Mouse (Mus musculus): ENCODE results near the gene Ptpn1. TPM values are rescaled to one million over a fixed set of nuclear protein-coding genes. Genes with fewer than 3 reads are reported as not detected.

The Ptpn1 gene
- 65.7 TPM for polyA plus RNA-seq (2014; fragmentation: Illumina TruSeq; extraction: RNeasy Lipid Tissue Mini Kit (QIAGEN cat#74804); ENCODE audit: low read depth, low replicate concordance)

GRCm38 (mm10) chr2:167931985-167932726 is at the start of gene Ptpn1:
Gene Ptpn1, plus strand, starts transcription at chr2:167932057.

GRCm38 (mm10) chr2:168009936-168010668 is 78.2 kb downstream of the Ptpn1 start, which contains the start of gene Ripor3:
Gene Ripor3, minus strand, starts transcription at chr2:168010618.

Other genes starting within 250 kb of the Ptpn1 start
- gene Cebpb, start 243.1 kb upstream of the Ptpn1 start, polyA plus RNA-seq (2014; fragmentation: Illumina TruSeq; extraction: RNeasy Lipid Tissue Mini Kit (QIAGEN cat#74804); ENCODE audit: low read depth, low replicate concordance): 0.59 TPM
- gene Tmem189, start 242.2 kb upstream of the Ptpn1 start, polyA plus RNA-seq (2014; fragmentation: Illumina TruSeq; extraction: RNeasy Lipid Tissue Mini Kit (QIAGEN cat#74804); ENCODE audit: low read depth, low replicate concordance): 3.6 TPM
- not detected for gene Ripor3, start 78.6 kb downstream of the Ptpn1 start, polyA plus RNA-seq (2014; fragmentation: Illumina TruSeq; extraction: RNeasy Lipid Tissue Mini Kit (QIAGEN cat#74804); ENCODE audit: low read depth, low replicate concordance)
- 3.6 TPM for gene Pard6b, start 148.9 kb downstream of the Ptpn1 start, polyA plus RNA-seq (2014; fragmentation: Illumina TruSeq; extraction: RNeasy Lipid Tissue Mini Kit (QIAGEN cat#74804); ENCODE audit: low read depth, low replicate concordance)

Measured in testis, adult 10 weeks (tissue).